Mouse (Mus musculus): ENCODE results near the gene E2f1. TPM values are rescaled to one million over a fixed set of nuclear protein-coding genes. Genes with fewer than 3 reads are reported as not detected.

E2f1 gene
- total RNA-seq, 1 experiment from 2014 or later, result 12.2 TPM

Other genes starting within 250 kb of the E2f1 start
- gene Cdk5rap1, start 196.9 kb downstream of the E2f1 start, total RNA-seq (2021), result 14.2 and 15.7 TPM in 2 replicates
- 27.7 and 32.3 TPM in 2 replicates for gene Snta1, start 161.8 kb downstream of the E2f1 start, total RNA-seq (2021)
- 36.1 and 42.5 TPM in 2 replicates for gene Cbfa2t2, start 133.4 kb downstream of the E2f1 start, total RNA-seq (2021)
- gene 1700003F12Rik, start 22.8 kb downstream of the E2f1 start, total RNA-seq (2021), result 0.56 TPM in 1 of 2 replicates, not detected in the other
- not detected in 2 replicates for gene Actl10, start 18.1 kb downstream of the E2f1 start, total RNA-seq (2021)
- 2.3 and 3.9 TPM in 2 replicates for gene Necab3, start 11.0 kb downstream of the E2f1 start, total RNA-seq (2021)
- 41.9 and 44.4 TPM in 2 replicates for gene Pxmp4, start 33.8 kb upstream of the E2f1 start, total RNA-seq (2021)
- 2.2 and 3.1 TPM in 2 replicates for gene Zfp341, start 43.4 kb upstream of the E2f1 start, total RNA-seq (2021)
- not detected in 2 replicates for gene 4930519P11Rik, start 43.5 kb upstream of the E2f1 start, total RNA-seq (2021)
- 195 and 201 TPM in 2 replicates for gene Chmp4b, start 81.8 kb upstream of the E2f1 start, total RNA-seq (2021)
- gene Gm14214, start 200.1 kb upstream of the E2f1 start, total RNA-seq (2021), result not detected in 2 replicates
- gene Raly, start 221.2 kb upstream of the E2f1 start, total RNA-seq (2021), result 189 and 194 TPM in 2 replicates
- gene a, start 221.5 kb upstream of the E2f1 start, total RNA-seq (2021), result not detected in 2 replicates